Mouse (Mus musculus) c-Kit-positive CD71-negative TER-119-negative erythroid progenitor cells, embryonic 14.5 days (primary cell): ENCODE measurements around the gene Abhd12b.
"Not testable (repeated sequence)": the region's sequence is repeated elsewhere in the genome, so short reads cannot be mapped to it uniquely, and the experiment has no call there.

Experiments
- DNase-seq: peaks from one replicate; pipeline ENCODE4 v3.0.0-alpha.2; 2013; ENCODE audit warnings: low read depth

Abhd12b gene

DNA sequence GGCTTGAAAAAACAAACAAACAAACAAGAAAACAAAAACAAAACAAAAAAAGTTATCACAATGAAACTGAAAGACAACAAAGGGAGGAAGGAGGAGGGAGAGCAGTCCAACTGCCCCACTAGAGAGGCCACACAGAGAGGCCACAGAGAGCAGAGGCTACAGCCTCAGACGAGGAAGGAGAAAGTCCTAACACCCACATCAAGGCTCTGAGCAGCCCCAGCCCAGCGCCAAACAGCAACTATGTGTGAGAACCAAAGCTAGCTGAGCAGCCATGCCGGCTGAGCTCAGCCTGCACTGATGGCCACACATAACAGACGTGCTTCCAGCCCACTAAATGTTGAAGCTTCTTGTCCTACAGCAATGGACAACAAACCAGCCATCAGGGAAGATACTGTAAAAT, 14.1 kb upstream of the Abhd12b start:
- DNase-seq = no peak

DNA sequence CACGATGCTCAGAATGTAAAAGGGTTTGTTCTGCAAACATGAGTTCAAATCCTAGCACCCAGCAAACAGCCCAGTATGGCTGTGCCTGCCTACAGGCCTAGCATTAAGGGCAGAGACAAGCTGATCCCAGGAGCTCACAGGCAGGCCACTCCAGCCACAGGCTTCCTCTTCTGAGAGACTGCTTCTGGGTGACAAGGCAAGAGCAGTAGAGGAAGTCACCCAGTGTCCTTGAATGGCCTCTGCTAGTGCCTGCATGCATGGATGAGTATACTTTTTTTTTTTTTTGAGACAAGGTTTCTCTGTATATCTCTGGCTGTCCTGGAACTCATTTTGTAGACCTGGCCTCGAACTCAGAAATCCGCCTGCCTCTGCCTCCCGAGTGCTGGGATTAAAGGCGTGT, 13.4 kb upstream of the Abhd12b start:
- DNase-seq = peak; percentile 44

DNA sequence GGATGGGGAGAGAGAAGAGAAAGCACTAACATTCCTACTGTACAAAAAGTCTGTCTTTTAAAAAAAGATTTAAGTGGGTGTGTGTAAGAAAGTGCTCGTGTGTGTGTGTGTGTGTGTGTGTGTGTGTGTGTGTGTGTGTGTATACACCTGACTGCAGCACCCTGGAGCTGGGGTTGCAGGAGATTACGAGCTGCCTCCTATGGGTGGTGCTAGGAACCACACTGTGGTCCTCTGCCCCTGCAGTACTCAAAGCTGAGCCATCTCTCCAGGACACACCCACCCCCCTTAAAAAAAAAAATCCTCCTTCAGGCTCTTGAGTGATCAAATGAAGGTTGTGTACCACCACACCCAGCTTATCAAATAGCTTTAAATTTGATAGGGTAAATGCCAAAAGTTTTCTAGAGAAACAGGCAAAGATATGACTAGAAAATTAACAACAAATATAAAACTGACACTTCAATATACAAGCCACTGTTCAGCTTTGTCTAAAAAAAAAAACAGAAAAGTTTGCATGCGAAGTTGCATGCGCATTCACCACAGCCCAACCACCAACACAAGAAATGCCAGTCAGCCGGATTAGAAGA, 12.9 kb upstream of the Abhd12b start:
- DNase-seq = no peak

DNA sequence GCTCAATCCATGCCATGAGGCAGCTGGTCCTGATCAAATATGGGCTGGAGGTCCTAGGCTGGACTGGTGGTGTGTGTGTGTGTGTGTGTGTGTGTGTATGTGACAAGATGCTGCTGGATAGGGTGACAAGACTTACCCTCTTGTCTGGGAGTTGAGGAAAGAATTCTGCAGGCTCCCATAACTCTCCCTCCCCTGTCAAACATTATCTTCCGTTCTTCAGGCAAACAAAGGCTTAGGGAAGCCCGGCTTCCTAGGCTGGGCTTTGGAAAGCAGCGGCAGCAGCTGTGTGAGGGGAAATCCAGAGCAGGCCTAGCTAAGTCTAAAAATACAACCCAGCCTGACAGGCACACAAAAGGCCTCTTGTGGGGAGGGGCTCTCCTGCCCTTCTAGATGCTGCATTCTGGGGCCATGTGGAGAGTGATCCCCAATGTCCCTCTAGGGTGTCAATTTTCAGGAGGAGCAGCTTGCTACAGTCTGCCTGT, 9.8 kb upstream of the Abhd12b start:
- not testable (repeated sequence) for DNase-seq

DNA sequence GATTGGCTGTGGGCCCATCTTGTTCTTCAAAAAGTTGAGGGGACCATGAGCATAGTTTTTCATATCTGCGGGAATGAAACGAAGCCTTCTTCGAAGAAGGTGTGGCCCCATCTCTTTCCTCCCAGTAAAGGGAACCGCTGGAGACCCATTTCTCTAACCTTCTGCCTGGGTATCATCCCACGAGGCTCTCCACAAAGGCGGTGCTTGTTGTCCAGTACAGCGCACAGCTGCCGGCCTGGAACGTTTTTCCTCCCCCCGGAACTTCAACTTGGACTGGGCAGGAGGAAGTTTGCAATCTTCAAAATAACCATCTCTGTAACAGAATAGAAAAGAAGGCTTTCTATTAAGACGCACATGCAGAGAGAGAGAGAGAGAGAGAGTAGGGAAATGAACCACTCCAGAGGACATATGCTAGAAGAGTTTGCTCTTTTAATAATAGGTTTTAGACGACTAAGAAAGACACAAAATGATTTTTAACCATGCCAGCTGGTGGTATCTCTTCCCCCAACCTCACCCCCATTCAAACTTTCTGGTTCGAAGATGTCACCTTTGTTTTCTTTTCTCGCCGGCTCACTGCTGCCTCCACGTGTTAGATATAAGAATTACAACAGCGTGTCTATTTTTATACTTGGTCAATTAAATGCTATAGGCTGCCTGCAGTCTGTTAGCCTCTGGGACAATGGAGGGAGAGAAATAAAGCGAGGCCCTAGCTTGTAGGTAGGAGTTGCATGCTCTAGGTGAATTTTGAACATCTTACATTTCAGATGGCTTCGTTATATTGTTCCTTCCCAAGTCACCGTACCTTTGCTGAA, 9.1 kb upstream of the Abhd12b start:
- peak; percentile 60 for DNase-seq

DNA sequence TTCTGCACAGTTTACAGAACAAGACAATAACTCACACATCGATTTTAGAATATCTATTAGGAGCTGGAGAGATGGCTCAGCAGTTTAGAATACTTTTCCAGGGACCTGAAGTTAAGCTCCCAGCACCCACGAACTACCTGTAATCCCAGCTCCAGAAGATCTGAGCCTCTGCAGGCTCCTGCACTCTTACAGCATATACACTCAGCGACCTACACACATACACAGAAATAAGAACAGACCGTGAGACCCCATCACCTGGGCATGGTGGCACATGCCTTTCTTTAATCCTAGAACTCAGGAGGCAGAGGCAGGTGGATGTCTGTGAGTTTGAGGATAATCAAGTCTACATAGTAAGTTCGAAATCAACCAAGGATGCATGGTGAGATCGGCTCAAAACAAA, 8.4 kb upstream of the Abhd12b start:
- DNase-seq = no peak

DNA sequence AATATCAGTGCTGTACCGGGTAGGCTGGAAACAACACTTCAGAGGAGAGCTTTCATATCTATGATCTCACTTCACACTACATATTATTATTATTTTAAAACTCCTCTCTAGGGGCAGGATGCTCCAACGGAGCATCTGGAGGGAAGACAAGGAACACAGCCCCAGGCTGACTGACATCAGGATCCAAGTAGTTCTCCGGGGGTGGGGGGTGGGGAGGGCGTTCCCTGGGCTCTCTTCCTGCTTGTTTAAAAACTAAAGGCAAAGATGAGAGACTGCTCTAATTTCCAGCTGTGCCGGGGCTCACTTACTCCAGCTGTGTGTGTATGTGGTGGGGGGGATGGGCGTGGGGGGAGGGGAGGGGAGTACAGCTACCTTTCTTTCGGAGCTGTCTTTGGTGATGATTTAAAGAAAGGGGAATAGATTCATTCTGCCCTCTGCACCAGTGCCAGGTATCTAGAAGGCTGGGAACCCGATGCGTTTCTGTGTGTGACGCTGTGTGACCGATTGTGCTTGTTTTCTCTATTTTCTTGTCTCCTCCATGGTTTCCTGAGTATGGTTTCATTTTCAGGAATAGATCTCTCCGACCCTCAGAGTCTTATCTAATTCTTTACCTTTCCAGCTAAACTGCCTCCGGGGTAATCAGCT, 5.8 kb upstream of the Abhd12b start:
- DNase-seq = no peak

DNA sequence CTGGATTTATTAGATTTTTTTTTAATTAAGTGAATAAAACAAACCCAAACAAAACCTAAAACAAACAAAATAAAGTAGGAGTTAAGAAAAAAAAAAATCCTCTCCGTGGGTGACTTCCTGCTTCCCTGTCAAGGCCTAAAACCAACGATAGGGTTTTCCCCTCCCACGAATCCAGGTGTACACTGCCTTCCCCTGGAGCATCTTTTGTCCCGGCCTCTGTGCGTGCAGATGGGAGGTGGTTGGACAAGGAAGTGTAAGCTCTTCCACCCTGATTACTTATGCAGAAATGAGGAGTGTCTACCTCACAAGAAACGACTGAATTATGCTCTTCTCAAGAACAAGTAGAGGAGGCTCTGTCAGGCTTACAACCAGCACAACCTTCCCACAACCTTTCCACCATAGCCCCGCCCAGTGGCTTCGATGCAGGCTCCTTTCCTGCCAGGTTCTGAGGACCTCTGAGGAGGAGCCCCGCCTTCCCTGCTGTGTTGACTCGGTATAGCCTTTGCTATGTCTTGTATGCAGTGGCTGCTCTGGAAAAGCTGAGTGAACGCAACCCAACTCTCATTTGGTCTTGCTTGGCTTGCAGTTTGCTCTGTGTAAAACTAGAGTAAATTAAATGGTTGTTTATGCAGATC, 5.2 kb upstream of the Abhd12b start:
- no peak for DNase-seq

DNA sequence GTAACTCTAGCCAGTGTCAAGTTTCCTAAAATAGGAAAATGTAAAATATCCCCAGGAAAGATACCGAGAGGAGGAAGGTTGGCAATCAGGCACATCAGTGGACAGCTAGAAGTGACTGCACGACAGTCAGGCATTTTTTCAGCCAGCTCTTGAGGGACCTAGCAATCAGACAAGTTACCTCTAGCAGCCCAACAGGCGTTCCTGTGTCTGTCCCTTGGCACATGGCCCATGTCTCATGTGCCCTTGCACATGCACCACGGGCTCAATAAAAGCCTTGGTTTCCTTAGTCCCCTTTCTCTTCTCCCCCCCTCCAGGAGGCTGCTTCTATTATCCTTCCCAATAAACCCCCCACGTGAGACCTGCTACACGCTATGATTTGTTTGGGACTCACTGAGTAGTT, 2.3 kb downstream of the Abhd12b start:
- DNase-seq = no peak

DNA sequence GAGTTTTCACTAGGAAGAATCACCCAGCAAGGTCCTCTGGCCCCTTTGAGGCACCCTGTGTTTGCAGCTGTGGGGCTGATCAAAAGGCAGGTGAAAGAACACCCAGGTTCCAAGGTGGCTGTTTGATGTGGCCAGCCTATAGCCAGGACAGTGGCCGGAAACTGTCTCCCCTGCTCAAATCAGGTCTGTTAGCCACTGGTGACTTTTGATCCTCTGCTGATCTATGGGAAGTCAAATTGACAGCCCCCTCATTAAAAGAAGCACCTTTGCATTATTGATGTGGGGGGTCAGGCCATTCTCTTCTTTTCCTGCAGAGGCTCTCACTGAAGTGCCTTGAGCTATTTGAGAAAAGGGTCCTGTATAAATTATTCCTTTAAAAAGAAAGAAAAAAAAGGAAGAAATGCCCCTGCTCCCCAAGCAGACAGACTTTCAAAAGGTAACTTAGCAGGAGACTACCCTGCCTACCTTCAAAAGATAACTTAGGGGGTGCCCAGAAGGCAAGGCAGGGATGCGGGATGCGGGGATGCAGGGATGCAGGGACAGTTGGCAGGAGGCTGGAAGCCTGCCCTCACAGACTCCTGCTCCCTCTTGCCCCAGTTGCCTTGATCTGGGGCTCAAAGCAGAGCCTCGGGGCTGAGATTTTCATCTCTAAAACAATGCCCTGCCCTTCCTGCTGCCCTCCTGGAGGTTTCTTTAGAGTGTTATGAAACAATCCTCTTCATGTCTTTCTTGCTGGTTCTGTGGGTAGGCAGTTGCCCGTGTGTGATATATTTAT, 3.5 kb downstream of the Abhd12b start:
- no peak for DNase-seq

DNA sequence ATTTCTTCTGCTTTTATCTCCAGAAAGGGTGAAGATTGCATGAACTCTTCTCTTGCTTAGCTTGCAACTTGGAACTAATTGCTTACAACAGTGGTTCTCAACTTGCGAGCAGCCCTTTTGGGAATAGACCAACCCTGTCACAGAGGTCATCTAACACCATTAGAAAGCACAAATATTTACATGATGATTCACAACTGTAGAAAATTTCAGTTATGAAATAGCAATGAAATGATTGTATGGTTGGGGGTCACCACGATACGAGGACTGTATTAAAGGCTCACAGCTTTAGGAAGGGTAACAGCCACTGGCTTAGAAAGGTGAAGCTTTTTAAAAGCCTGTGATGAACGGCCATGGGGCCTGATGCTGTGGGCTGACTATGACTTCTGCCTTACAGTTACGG, 7.1 kb downstream of the Abhd12b start:
- DNase-seq = no peak

DNA sequence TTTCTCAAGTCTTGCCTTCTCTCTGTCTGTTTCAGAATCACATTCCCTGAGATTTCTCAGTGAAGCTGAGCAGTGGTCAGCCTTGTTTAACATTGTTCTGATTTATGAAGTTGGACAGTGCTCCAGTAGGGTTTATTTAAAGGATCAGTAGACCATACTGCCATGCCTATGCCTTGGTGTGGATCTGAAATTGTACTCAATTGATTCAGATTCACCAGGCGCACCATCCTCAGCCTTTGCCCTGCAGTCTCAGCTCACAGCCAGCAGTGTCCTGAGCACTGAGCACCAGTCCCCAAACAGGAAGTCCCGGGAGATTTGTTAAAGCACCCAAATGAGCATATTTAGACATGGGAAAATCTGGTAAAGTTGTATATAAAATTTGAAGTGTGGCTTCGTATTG, 10.8 kb downstream of the Abhd12b start:
- no peak for DNase-seq

DNA sequence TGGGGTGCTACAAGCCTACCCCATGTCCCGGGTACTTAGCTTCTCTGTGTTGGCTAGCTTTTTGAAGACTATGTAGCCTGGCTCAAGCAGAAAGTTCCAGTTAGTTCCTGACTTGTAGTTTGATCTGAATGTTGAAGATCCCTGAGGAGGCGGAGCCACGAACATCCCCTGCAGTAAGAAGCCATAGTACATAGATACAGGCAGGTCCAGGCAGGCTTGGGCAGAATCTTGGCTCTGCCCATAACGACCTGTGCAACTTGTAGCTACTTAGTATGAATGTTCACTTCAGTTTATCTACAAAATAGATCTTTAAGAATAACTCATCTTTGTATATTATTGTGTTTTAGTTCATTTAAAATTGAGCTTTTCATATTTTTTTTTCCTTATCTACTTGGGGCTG, 14.0 kb downstream of the Abhd12b start:
- no peak for DNase-seq

DNA sequence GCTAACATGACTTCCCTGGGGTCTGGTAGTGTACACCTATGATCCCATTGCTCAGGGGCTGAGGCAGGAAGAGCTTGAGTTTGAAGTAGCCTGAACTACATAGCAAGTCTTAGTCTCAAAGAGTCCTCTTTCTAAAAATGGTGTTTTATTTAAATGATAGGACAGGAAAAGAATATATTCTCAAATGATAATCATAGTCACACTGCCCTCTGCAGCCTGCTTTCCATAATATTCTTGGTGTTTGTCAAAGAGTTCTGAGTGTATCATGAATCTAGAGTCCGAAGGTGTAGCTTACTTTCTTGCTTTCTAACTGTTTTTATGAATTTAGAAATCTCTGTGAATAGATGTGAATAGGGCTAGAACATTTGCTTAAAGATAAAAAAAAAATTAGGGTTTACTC, 16.0 kb downstream of the Abhd12b start:
- no peak for DNase-seq

DNA sequence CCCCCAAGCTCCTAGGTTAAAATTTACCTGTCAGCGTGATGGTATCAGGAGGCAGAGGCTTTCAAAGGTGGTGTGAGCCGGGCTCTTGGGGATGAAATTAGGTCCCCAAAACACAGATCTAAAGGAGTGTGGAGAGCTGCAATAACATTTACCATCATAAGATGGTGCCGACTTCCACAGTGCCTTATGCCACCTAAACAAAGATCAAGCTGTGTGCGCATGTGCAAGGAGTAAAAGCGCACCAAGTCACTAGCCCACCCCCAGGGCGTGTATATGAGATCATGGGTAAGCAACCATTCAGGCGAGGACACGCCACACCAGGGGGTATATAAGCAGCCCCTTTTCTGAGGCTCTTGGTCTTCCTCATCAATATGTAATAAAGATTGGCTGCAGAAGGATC, 29.6 kb downstream of the Abhd12b start:
- DNase-seq = not testable (repeated sequence)

DNA sequence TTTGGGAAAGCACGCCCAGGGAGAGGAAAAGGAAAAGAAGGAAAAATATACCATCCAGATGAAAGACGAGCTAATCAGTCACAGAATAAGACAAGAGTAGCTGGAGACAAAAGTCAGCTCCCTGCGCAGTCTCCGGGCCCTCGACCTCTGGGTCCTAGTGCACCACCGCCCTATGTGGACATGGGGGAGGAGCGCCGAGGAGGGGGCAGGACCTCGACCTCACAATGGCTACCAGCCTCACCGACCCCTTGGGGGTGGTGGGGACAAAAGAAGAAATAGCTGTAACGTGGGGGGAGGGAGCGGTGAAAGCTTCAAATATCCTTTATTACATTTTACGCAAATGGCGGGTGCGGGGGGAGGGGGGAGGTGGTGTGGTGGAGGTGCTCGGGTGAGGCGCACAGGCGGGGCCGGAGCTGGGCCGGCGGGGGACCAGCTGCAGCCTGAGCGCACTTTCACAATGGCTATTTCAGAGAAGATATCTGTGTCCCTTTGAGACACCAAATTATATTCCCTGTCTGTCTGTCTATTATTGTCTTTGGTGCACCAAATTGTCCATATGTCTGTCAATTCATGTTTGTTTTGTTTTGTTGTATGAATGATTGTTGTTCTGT, 30.3 kb downstream of the Abhd12b start:
- no peak for DNase-seq

DNA sequence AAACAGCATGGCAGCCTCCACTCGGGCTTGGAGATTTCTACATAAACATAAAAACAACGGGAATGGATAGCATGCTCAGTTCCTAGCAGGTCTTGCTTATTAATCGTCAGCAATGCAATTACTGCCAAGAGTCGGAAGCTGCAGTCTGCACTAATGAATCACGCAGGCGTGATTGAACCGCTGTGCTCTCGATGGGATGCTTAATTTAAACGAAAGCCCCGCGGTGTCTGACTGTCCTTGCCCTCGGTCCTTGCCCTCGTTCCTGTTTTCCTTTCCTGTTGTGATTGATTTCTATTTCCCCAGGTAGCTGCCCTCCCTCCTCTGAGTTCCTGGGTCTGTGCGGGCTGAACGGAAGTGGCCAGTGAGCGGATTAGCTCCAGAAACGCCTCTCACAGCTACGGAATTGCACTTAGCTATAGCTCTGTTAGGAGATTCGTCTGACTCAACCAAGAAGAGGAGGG, 38.4 kb downstream of the Abhd12b start:
- DNase-seq = no peak

DNA sequence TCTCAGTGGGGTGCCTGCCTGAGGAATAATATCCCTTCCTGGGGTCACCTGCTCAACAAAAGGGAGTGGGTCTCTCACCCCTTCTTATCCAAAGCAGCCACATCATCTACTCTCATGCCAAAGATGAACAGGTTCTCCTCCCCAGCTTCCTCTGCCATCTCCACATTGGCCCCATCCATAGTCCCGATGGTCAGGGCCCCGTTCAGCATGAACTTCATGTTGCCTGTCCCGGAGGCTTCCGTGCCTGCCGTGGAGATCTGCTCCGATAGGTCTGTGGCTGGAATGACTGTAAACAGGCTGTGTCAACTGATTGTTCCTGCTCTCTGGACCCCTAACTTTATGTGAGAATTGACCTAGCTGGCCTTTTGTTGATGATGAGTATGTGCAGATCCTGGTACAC, 41.5 kb downstream of the Abhd12b start:
- no peak for DNase-seq

DNA sequence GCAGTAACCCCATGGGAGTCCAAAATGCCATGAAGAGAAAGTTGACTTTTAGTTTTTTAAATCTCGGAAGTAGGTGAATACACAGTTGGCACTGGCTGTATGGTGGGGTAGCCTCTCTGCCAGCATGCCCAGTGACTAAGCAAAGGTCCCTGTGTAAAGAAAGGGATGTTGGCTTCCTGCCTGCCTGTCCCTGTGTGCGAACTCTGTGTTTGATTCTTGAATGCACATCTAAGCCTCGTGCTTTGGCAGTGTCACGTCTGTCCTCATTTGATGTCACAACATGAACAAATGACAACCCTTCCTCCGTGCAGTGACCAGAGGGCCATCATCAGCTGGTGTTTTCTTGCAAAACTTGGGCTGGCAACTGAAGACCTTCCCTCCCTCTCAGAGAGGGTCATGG, 42.4 kb downstream of the Abhd12b start:
- DNase-seq = no peak

DNA sequence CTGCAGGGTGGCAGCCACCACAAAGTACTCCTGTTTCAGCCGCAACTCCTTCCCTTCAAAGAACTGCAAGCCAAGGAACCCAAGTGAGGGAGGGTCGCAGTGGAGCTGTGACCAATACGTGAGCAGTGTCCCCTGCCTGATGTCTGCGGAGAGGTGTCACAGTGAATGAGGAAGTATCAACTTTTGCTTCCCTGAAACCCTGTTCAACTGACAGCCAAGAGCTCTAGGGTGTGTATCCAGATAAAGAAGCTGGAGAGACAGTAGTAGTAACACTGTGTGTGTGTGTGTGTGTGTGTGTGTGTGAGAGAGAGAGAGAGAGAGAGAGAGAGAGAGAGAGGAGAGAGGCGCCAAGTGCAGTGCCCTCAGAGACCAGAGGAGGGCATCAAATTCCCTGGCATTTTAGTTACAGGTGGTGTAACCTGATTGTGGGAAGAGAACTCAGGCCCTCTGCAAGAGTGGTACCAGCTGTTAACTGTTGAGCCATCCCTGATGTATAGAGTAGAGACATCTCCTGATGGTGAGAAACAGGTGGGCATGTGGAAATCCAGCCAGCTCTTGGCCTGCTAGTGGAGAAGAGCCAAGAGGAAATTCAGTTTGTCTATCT, 48.1 kb downstream of the Abhd12b start:
- DNase-seq = no peak

DNA sequence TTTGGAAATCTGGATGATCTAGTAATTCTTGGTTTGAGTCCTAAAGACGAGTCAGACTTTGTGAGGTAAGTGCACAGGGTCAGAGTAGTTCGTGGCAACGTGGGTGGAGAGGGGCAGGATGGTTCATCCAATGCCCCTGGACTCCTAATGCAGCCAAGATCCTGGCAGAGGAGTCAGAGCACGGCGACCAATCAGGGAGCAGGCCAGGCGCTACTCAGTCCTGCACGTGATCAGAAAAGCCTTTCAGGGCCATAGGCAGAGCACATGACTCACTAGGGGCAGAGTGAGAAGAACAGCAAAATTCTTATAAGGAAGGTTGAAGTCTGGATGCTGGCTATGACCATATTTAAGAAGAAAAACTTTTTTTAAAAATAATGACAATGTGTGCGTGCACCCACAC, 50.5 kb downstream of the Abhd12b start:
- DNase-seq = no peak
